Mouse (Mus musculus): ENCODE measurements around the gene Luzp4. TPM values are rescaled to one million over a fixed set of nuclear protein-coding genes. Genes with fewer than 3 reads are reported as not detected.
"Not testable (repeated sequence)": the region's sequence is repeated elsewhere in the genome, so short reads cannot be mapped to it uniquely, and the experiment has no call there.

Luzp4 gene
- not detected in 2 replicates for total RNA-seq (2014; fragmentation: Nextera tagmentation)
- total RNA-seq (2017) = not detected in 2 replicates

DNA sequence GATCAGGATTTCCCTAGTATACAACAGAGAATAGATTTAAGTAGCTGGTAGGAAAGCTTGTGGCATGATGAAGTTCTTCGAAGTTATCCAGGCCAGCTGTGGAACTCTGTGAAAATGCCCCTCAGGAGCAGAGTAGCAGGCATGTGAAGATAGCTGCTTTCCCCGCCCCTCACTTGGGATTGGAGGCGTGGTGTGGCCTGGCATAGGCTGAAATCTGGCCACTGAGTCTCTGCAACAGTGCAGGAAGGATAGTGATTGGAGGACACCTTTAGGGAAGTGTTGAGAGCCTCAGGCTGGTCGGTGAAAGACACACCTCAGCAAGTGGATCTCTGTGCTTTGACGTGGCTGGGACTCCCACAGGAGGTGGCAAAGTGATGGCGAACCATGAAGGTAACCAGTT lies at the start of gene Luzp4:
Gene Luzp4 (plus strand): TSS at position 301 of the 400 bp plus-strand sequence.
- not testable (repeated sequence) for ATAC-seq (replicated peaks; ENCODE audit: poor library complexity, severe bottlenecking)

- not testable (repeated sequence) for ATAC-seq (replicated peaks; ENCODE audit: poor library complexity, severe bottlenecking)
These were observed 15.6 kb upstream of the Luzp4 start for GRCm38 (mm10) chrX:148841801-148842200.

Other genes with a start within 250 kb of the Luzp4 start
- not detected in 2 replicates for gene Gm8334, start 242.5 kb upstream of the Luzp4 start, total RNA-seq (2014; fragmentation: Nextera tagmentation)
- not detected in 2 replicates for gene Gm8334, start 242.5 kb upstream of the Luzp4 start, total RNA-seq (2017)
- not detected in 2 replicates for gene Gm15127, start 194.0 kb upstream of the Luzp4 start, total RNA-seq (2014; fragmentation: Nextera tagmentation)
- gene Gm15127, start 194.0 kb upstream of the Luzp4 start, total RNA-seq (2017) = not detected in 2 replicates
- gene Ott, start 216.6 kb downstream of the Luzp4 start, total RNA-seq (2014; fragmentation: Nextera tagmentation) = not detected in 2 replicates
- not detected in 2 replicates for gene Ott, start 216.6 kb downstream of the Luzp4 start, total RNA-seq (2017)